Mouse (Mus musculus) megakaryocyte, embryonic 14.5 days (primary cell): ENCODE measurements at regions not wholly inside any gene's neighbourhood (a gene's known extent, or its start where the extent isn't known, plus 50 kb on each side); places are given as distances from the start of the nearest gene placed in this dataset.

Experiments used
- FLI1 ChIP-seq: IDR thresholded peaks from 2 replicates; pipeline ENCODE4 v1.6.1; 2012; ENCODE audit warnings: low read length, inconsistent platforms, mixed read lengths
- GATA1 ChIP-seq: IDR thresholded peaks from 3 replicates; pipeline ENCODE4 v1.6.1; 2012; ENCODE audit warnings: mixed read lengths, low read length, inconsistent platforms, borderline replicate concordance

DNA sequence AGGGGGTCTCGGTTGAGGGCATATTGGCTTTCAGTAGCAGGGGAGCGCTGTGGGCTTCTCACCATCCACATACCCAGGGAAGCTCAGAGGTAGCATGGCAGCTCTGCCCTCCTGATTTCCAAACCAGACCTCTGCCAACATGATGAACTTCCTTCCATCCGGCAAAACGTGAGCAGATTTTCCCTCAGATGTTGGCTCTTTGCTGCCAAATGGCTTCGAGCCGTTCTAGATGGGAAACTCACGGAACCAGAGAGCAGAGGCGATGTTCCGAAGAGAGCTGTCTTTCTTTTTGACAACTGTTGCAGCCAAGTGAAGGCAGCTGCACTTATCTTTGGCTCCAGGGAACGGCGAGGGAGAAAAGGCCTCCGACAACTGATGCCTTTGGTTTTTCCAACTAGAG, 168.7 kb downstream of the Ajap1 start:
- TF ChIP-seq FLI1 (no peak), GATA1 (no peak)
